Mouse (Mus musculus): ENCODE data around the gene Tradd.

DNA sequence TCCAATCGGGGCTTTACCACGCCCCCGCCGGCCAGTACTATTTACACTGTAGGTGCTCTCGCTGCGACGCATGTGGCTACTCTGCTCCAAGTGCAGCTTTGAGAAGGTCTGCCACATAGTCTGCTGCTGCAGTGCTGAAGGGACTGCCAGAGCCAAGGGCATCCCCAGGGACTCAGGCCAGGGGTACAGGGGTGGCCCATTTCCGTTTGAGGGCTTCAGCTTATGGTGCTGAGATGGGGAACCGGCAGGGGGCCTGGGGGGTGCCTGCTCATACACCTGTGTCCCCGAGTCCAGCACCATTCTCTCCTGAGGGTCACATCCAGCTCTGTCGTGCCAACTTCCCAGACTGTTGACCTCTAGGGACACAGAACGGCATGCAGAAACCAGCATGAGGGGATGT is 21.1 kb upstream of the Tradd start:
- TF ChIP-seq POLR2A (IDR thresholded peaks at IDR 0.05; ENCODE audit: borderline replicate concordance, extremely low read depth, insufficient read depth, insufficient read length, poor library complexity, severe bottlenecking) (no peak), CTCF (IDR thresholded peaks at IDR 0.05; ENCODE audit: borderline replicate concordance, extremely low read depth, insufficient read depth, insufficient read length) (no peak)
